14 mouse cellular contexts compared by ENCODE assay signal in genomic region chr14:24843626-24844025, GRCm38 (mm10).
"Had no signal": no experiment of that assay in that cellular context is flagged by ENCODE, and none has a peak within 500 bp of the region (broad histone marks: within the 10 kb centered on the region; RNA-seq: fewer than 3 reads in every experiment).

No protein-coding gene starts in this region.

- H3K4me3 ChIP-seq: kidney, embryonic 15.5 days; limb, embryonic 13.5 days; stomach, embryonic 15.5 days had no signal

- H3K4me2 ChIP-seq: kidney, embryonic 15.5 days; limb, embryonic 13.5 days; stomach, embryonic 15.5 days had no signal

- H3K4me1 ChIP-seq: stomach, embryonic 15.5 days had no signal

- H3K36me3 ChIP-seq: kidney, embryonic 15.5 days; limb, embryonic 13.5 days; stomach, embryonic 15.5 days had no signal

- H3K9me3 ChIP-seq: kidney, embryonic 15.5 days; limb, embryonic 13.5 days; stomach, embryonic 15.5 days had no signal

- H3K9ac ChIP-seq: kidney, embryonic 15.5 days; limb, embryonic 13.5 days; liver, embryonic 14.5 days; stomach, embryonic 15.5 days had no signal

- H3K27ac ChIP-seq: kidney, embryonic 15.5 days; limb, embryonic 13.5 days; liver, embryonic 14.5 days; stomach, embryonic 15.5 days had no signal

- H3K27me3 ChIP-seq: kidney, embryonic 15.5 days; limb, embryonic 13.5 days; stomach, embryonic 15.5 days had no signal

- ATAC-seq: intestine, embryonic 16.5 days had no signal

- DNase-seq: kidney, adult 2 months; kidney, postnatal 14 days; left cerebral cortex, postnatal 4 days; lung, adult 18-20 months; retina, postnatal 1 day; right cerebral cortex, postnatal 4 days; spleen, adult 18-20 months; thymus, adult 2 months; thymus, postnatal 25 days had no signal
